Mouse (Mus musculus): ENCODE data around the gene Wfs1. TPM values are rescaled to one million over a fixed set of nuclear protein-coding genes. Genes with fewer than 3 reads are reported as not detected.

Wfs1 gene
- 11.0 and 12.3 TPM in 2 replicates for polyA plus RNA-seq (2015; fragmentation: Nextera tagmentation; extraction: Ambion mirVana)

DNA sequence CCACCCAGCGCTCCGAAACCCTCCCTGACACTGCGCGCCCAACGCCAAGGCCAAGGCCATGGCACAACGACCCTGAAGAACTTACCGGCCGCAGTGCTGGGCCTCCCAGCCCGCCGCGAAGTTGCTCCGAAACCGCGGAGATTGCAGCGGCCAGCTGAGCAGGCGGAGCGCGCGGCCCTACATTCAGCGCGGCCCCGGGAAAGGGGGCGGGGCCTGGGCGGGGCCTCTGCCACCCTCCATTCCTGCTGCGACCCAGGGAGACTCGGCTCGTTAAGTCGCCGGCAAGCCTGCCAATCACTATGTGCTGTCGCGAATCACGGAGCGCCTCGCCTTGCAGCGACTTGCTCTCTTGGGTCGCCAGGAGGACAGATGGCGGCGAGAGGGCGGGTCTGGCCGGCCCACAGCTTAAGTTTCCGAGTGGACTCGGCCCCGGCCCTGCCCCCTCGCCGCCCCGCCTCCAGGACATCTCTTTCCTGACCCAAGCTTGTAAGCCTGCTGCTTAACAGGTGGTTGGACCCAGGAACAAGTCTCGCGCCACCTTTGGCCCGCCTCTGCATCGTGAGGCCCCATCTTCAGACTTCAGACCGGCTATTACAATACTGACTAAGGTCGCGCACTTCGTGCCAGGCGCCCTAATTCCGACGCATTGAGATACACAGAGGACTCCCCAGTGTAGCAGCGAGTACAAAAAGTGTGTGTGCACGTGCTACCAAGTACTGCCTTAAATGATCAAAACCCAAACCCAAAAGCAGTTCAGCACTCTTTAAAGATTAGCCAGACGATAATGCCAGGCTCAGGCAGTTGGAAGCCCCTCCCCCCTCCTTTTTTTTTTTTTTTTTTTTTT, at the start of gene Wfs1:
Wfs1 (minus strand) TSS at position 425 of the 844 bp plus-strand sequence.
- 1% methylated on average over 57 of the region's 60 CpGs for WGBS
- Histone ChIP-seq H3K4me2 (ENCODE audit: low read length) (peak within 1 kb of the TSS; percentile 90), H3K9me3 (ENCODE audit: control insufficient read depth, low read length) (no peaks in the 10 kb centered on the region; the same call in 1 of the 2 replicates), H3K36me3 (ENCODE audit: control insufficient read depth, insufficient read depth, low read length) (no peaks in the 10 kb centered on the region), H3K9ac (ENCODE audit: low read depth, low read length) (peak within 1 kb of the TSS; percentile 72), H3K27ac (ENCODE audit: low read depth, low read length) (no peak within 1 kb of the TSS), H3K4me1 (ENCODE audit: control insufficient read depth, insufficient read depth, low read depth, low read length) (peaks cover 11% of the 10 kb centered on the region), H3K27me3 (replicated peaks; ENCODE audit: control insufficient read depth, insufficient read depth, low read length) (no peaks in the 10 kb centered on the region), H3K4me3 (ENCODE audit: low read length) (peak within 1 kb of the TSS; percentile 66)
- ATAC-seq, result peak; percentile 98

DNA sequence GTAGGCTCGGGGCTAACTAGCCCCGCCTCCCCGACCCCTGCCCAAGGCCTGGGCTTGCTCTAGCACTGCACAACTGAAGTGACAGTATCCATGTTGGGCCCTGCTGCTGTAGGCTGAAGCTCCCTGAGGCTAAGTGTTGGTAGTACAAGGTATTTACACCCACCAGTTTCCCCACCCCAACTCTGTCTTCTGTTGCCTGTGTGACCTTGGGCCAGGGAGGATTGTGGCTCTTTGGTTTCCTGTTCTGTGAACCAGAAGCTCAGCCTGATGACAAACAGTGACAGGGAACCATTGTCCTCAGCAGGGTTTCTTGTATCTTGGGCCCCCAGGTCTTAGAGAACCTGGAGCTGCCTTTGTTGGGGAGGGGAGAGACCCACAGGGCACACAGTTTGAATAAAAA, 47.9 kb upstream of the Wfs1 start:
- Histone ChIP-seq H3K4me3 (ENCODE audit: low read length) (no peak overlapping the region), H3K9ac (ENCODE audit: low read depth, low read length) (no peak overlapping the region), H3K27me3 (replicated peaks; ENCODE audit: control insufficient read depth, insufficient read depth, low read length) (no peaks in the 10 kb centered on the region), H3K4me2 (ENCODE audit: low read length) (no peak overlapping the region), H3K36me3 (ENCODE audit: control insufficient read depth, insufficient read depth, low read length) (no peaks in the 10 kb centered on the region), H3K9me3 (ENCODE audit: control insufficient read depth, low read length) (no peaks in the 10 kb centered on the region), H3K27ac (ENCODE audit: low read depth, low read length) (no peak overlapping the region), H3K4me1 (ENCODE audit: control insufficient read depth, insufficient read depth, low read depth, low read length) (peaks cover 2% of the 10 kb centered on the region; the same call in 1 of the 2 replicates)
- WGBS, result 83% methylated on average over 3 of the region's 3 CpGs
- no peak for ATAC-seq

DNA sequence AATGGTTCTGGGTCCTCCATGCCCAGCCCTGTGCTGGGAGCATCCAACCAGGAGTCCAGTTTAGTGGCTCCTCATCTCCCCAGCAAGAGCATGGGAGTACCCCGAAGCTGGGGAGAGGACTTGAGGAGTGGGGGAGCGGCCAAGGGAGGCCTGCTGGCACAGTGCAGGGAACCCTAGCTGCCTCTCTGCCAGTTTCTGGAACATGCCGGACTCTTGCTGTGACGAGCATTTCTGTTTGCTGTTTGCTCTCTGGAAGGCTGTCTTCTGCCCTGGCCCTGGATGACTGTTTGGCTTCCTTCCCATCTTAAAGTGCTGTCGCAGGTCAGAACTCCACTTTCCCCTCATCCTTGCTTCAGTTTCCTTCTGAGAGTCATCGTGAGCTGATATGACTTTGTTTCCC, 46.9 kb upstream of the Wfs1 start:
- H3K4me3 ChIP-seq (ENCODE audit: low read length), result no peak overlapping the region
- no peak; the same call in 1 of the 2 replicates for ATAC-seq
- WGBS, result 72% methylated on average over 6 of the region's 6 CpGs
- H3K4me1 ChIP-seq (ENCODE audit: control insufficient read depth, insufficient read depth, low read depth, low read length), result peaks cover 2% of the 10 kb centered on the region; the same call in 1 of the 2 replicates
- H3K27ac ChIP-seq (ENCODE audit: low read depth, low read length), result no peak overlapping the region
- H3K9ac ChIP-seq (ENCODE audit: low read depth, low read length), result no peak overlapping the region
- no peaks in the 10 kb centered on the region for H3K9me3 ChIP-seq (ENCODE audit: control insufficient read depth, low read length)
- H3K36me3 ChIP-seq (ENCODE audit: control insufficient read depth, insufficient read depth, low read length), result no peaks in the 10 kb centered on the region
- no peak overlapping the region for H3K4me2 ChIP-seq (ENCODE audit: low read length)
- no peaks in the 10 kb centered on the region for H3K27me3 ChIP-seq (replicated peaks; ENCODE audit: control insufficient read depth, insufficient read depth, low read length)

DNA sequence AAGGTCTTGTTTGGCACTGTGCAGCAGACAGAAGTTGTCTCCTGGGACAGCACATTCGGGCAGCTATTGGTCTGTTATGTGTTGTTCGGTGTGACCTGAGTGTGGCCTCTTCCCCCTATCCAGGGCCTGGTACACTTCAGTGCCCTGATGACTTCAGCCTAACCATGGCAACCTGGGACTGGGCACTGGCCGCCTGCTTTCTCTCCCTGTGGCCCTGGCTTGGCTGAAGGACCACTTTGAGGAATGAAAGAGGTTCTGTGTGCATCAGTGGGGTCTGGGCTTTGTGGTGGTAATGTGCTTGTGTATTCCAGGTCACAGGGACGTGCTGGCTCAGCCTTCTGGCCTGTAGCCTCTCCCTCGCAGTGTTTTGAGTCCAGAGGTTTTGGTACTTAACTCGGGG, 46.2 kb upstream of the Wfs1 start:
- peaks cover 8% of the 10 kb centered on the region for H3K4me1 ChIP-seq (ENCODE audit: control insufficient read depth, insufficient read depth, low read depth, low read length)
- WGBS, result 58% methylated on average over 6 of the region's 6 CpGs
- no peak overlapping the region for H3K4me2 ChIP-seq (ENCODE audit: low read length)
- ATAC-seq, result peak; percentile 83
- H3K27ac ChIP-seq (ENCODE audit: low read depth, low read length), result no peak overlapping the region
- H3K9me3 ChIP-seq (ENCODE audit: control insufficient read depth, low read length), result no peaks in the 10 kb centered on the region
- no peaks in the 10 kb centered on the region for H3K36me3 ChIP-seq (ENCODE audit: control insufficient read depth, insufficient read depth, low read length)
- no peak overlapping the region for H3K4me3 ChIP-seq (ENCODE audit: low read length)
- no peaks in the 10 kb centered on the region for H3K27me3 ChIP-seq (replicated peaks; ENCODE audit: control insufficient read depth, insufficient read depth, low read length)
- no peak overlapping the region for H3K9ac ChIP-seq (ENCODE audit: low read depth, low read length)

DNA sequence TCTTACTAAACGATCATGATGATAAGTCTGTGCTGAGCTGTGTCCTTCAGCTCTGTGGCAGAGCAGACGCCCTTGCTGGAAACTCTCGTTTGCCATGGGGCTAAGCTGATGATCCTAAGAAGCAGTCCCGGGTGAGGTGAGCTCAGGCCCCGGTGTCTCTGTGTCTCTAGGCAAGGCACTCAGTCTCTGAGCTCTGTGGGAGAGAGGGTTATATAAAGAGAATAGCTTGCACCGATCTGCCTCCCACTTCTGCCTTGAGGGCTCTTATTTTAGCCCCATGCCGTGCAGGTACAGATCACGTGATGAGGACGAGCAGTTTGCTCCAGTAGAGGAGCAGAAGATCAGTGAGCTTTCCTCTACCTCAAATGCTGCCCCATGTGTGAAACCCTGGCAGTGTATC, 41.7 kb upstream of the Wfs1 start:
- Histone ChIP-seq H3K9me3 (ENCODE audit: control insufficient read depth, low read length) (no peaks in the 10 kb centered on the region), H3K4me2 (ENCODE audit: low read length) (peak overlapping the region; percentile 87), H3K4me1 (ENCODE audit: control insufficient read depth, insufficient read depth, low read depth, low read length) (peaks cover 15% of the 10 kb centered on the region), H3K4me3 (ENCODE audit: low read length) (no peak overlapping the region), H3K36me3 (ENCODE audit: control insufficient read depth, insufficient read depth, low read length) (no peaks in the 10 kb centered on the region), H3K27ac (ENCODE audit: low read depth, low read length) (no peak overlapping the region), H3K27me3 (replicated peaks; ENCODE audit: control insufficient read depth, insufficient read depth, low read length) (peaks cover 1% of the 10 kb centered on the region), H3K9ac (ENCODE audit: low read depth, low read length) (no peak overlapping the region)
- WGBS, result 57% methylated on average over 9 of the region's 9 CpGs
- no peak for ATAC-seq

DNA sequence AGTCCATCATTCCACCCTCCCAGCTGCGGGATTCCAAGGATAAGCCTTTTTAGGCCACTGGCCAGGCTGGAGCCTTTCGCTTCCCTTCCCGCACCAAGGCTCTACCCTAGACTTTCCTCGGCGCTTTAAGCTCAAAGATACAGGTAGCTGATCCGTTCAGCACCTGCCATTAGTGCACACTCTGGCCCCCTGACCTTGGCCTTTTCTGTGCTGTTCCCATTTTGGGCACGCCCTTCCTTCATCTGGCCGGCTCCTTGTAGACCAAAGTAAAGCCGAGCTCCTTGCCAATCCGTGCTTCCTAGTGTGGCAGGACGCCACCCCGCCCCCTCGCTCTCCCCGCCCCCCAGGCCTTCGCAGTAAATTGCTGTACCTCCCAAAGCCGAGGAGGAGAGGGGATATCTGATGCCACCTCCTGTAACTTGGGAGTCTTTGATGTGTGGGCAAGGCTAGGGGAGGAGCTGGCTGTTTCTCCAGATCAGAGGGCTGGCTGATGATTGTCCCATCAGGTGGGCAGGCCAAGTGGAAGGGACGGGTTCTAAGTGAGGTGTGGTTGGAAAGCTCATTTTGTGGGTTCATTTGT, 40.4 kb upstream of the Wfs1 start:
- H3K4me1 ChIP-seq (ENCODE audit: control insufficient read depth, insufficient read depth, low read depth, low read length), result peaks cover 15% of the 10 kb centered on the region
- H3K4me3 ChIP-seq (ENCODE audit: low read length), result peak overlapping the region; percentile 75
- H3K4me2 ChIP-seq (ENCODE audit: low read length), result peak overlapping the region; percentile 87
- no peaks in the 10 kb centered on the region for H3K36me3 ChIP-seq (ENCODE audit: control insufficient read depth, insufficient read depth, low read length)
- no peaks in the 10 kb centered on the region for H3K9me3 ChIP-seq (ENCODE audit: control insufficient read depth, low read length)
- peaks cover 2% of the 10 kb centered on the region for H3K27me3 ChIP-seq (replicated peaks; ENCODE audit: control insufficient read depth, insufficient read depth, low read length)
- peak overlapping the region; percentile 80 for H3K9ac ChIP-seq (ENCODE audit: low read depth, low read length)
- WGBS, result 2% methylated on average over 17 of the region's 17 CpGs
- peak; percentile 6 for ATAC-seq
- H3K27ac ChIP-seq (ENCODE audit: low read depth, low read length), result peak overlapping the region; percentile 86

DNA sequence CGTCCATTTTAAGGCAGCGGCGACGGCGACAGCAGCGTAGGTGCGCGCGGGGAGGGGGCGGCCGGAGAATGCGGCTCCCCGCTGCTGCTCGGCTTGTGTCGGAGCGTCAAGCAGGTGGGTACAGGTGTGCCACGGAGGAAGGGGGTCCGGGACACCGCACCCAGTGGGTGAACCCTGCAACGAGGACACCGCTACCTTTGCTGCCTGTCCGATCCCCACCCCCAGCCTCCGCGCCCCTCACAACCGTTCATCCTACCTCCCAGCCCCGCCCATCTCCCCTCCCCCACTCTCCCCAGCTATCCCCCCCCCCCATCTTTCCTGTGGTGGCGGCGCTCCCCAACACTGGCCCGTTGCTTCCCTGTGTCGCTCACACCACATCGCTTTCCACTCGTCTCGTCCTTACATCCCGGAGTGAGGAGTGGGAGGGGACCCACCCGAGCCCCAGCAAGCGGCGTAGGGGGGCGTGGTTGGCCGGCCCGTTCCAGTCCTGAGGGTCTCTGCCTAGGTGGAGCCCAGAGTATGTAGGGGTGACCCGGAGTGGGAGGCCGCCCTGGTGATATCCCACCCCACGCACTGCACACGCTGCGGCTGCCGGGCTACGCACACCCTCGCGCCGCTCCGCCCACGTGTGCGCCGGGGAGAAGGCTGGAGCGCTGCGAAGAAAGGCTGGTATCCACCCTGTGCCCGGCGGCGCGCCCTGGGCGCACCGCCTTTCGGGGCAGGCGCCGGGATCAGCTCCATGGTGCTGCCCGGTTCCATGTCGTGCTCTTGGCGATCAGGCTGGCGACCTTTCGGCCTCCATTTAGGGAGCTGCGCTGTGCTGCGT, 39.7 kb upstream of the Wfs1 start:
- H3K9ac ChIP-seq (ENCODE audit: low read depth, low read length), result peak overlapping the region; percentile 80
- peak overlapping the region; percentile 86 for H3K27ac ChIP-seq (ENCODE audit: low read depth, low read length)
- H3K4me2 ChIP-seq (ENCODE audit: low read length), result peak overlapping the region; percentile 87
- ATAC-seq, result peak; percentile 86
- H3K36me3 ChIP-seq (ENCODE audit: control insufficient read depth, insufficient read depth, low read length), result no peaks in the 10 kb centered on the region
- H3K4me3 ChIP-seq (ENCODE audit: low read length), result peak overlapping the region; percentile 75
- peaks cover 15% of the 10 kb centered on the region for H3K4me1 ChIP-seq (ENCODE audit: control insufficient read depth, insufficient read depth, low read depth, low read length)
- no peaks in the 10 kb centered on the region for H3K9me3 ChIP-seq (ENCODE audit: control insufficient read depth, low read length)
- WGBS, result under 1% methylated on average over 62 of the region's 72 CpGs
- H3K27me3 ChIP-seq (replicated peaks; ENCODE audit: control insufficient read depth, insufficient read depth, low read length), result peaks cover 2% of the 10 kb centered on the region

DNA sequence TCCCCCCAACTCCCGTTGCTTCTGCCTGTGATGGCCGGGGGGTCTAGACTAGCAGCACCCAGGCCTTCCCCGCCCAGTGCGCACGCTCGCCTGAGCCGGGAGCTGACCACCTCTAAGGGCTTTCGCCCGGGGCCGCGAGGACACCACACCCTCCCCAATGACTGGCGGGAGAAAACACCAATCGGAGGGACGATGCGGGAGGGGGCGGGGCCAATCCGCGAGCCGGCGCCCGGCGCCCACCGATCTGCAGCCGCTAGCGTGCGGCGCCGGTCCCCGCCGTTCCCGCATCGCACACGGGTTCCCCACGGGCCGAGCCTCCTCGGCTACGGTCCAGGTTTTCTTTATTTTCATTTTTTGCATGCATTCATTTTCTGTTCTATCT, 39.1 kb upstream of the Wfs1 start:
- H3K9me3 ChIP-seq (ENCODE audit: control insufficient read depth, low read length), result no peaks in the 10 kb centered on the region
- peak overlapping the region; percentile 75 for H3K4me3 ChIP-seq (ENCODE audit: low read length)
- H3K27me3 ChIP-seq (replicated peaks; ENCODE audit: control insufficient read depth, insufficient read depth, low read length), result peaks cover 2% of the 10 kb centered on the region
- H3K4me1 ChIP-seq (ENCODE audit: control insufficient read depth, insufficient read depth, low read depth, low read length), result peaks cover 15% of the 10 kb centered on the region
- peak overlapping the region; percentile 80 for H3K9ac ChIP-seq (ENCODE audit: low read depth, low read length)
- ATAC-seq, result peak; percentile 89
- peak overlapping the region; percentile 87 for H3K4me2 ChIP-seq (ENCODE audit: low read length)
- peak overlapping the region; percentile 86 for H3K27ac ChIP-seq (ENCODE audit: low read depth, low read length)
- H3K36me3 ChIP-seq (ENCODE audit: control insufficient read depth, insufficient read depth, low read length), result no peaks in the 10 kb centered on the region
- WGBS, result under 1% methylated on average over 36 of the region's 37 CpGs
